Mouse (Mus musculus) stomach, postnatal 0 days (tissue): ENCODE data around the gene Rnh1.

Experiments
- CTCF ChIP-seq: IDR thresholded peaks from 2 replicates; pipeline ENCODE4 v1.5.1; 2016; ENCODE audit warnings: antibody characterized with exemption, low read depth, mild to moderate bottlenecking, moderate library complexity
- EP300 ChIP-seq: optimal IDR thresholded peaks from 2 replicates; pipeline ENCODE3; 2016; ENCODE audit warnings: antibody characterized with exemption

GRCm38 (mm10) chr7:141215880-141216733, 43.5 kb upstream of the Rnh1 start:
- TF ChIP-seq CTCF (peak; percentile 17; the same call in 1 of the 2 replicates), EP300 (peak; percentile 41)
